Mouse (Mus musculus): ENCODE results near the gene Prpf4b. TPM values are rescaled to one million over a fixed set of nuclear protein-coding genes. Genes with fewer than 3 reads are reported as not detected.
A peak's percentile ranks its signal among the peaks of the same experiment; 100 is the strongest.
"Not testable (repeated sequence)": the region's sequence is repeated elsewhere in the genome, so short reads cannot be mapped to it uniquely, and the experiment has no call there.

Prpf4b gene
- total and polyA plus RNA-seq, 2 experiments from 2014 or later = 45.7 to 52.7 TPM

DNA sequence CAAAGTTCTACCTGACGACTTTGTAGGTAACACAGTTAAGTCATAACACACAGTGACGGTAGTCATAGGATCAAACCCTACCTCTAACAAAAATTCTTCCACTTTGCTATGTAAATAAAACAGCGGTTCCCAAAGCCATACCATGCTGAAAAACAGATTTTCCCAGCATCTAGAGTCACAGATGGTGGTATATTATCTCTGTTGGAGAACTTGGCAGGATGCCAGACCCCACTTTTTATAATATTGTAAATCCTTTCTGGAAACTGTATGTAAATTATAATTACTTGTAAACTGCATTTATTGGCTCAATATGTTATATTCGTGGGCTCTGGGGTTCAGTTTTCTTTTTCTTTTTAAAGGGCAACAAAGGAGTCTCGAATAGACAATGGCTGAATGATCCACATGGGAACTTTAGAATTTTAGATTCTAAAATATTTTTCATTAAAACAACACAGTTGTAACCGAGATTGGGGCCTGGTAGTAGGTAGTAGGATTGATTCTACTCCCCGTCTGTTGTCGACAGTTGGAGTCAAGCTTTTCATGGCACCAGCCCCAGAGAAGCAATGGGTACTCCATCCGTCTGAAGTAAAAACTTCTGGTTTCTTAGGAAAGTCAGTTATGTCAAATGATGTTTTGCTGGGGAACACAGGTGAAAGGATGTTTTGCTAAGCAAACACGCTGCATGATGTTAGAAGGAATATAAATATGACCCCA is 60.0 kb downstream of the Prpf4b start:
- Histone ChIP-seq H3K4me1 (ENCODE audit: insufficient read depth) (no peaks in the 10 kb centered on the region), H3K27ac (ENCODE audit: low read depth, low read length) (no peak overlapping the region), H3K9ac (no peak overlapping the region), H3K36me3 (ENCODE audit: insufficient read depth) (no peaks in the 10 kb centered on the region), H3K4me2 (ENCODE audit: low read depth) (no peak overlapping the region), H3K27me3 (ENCODE audit: insufficient read depth, low read length) (no peaks in the 10 kb centered on the region), H3K9me3 (ENCODE audit: low read length) (no peaks in the 10 kb centered on the region), H3K4me3 (ENCODE audit: low read depth, low read length) (no peak overlapping the region)
- peak; percentile 73 for ATAC-seq
- TF ChIP-seq CTCF (IDR thresholded peaks at IDR 0.05; ENCODE audit: low read depth) = no peak
- DNase-seq = peak; percentile 72
- WGBS = 52% methylated on average over 10 of the region's 10 CpGs

DNA sequence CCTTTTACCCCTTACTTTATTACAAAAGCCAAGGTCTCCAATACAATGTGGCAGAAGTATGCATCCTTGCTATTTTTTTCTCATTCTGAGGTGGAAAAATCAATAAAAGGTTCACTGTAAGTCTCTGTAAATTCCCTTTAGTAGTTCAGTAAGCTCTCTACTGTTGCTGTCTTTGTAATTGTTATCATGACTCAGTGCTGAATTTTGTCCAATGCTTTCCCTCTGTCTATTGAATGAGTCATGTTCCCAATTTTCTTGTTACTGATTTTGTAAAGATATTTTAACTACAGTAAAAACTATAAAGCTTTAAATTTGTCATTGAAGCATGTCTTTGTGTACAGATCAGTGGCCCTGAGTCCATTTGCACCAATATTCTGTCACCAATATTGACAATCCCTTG is 67.3 kb downstream of the Prpf4b start:
- no peaks in the 10 kb centered on the region for H3K9me3 ChIP-seq (ENCODE audit: low read length)
- no peak for ATAC-seq
- H3K4me3 ChIP-seq (ENCODE audit: low read depth, low read length) = no peak overlapping the region
- DNase-seq = no peak
- no peak overlapping the region for H3K9ac ChIP-seq
- H3K4me2 ChIP-seq (ENCODE audit: low read depth) = no peak overlapping the region
- H3K4me1 ChIP-seq (ENCODE audit: insufficient read depth) = no peaks in the 10 kb centered on the region
- no peaks in the 10 kb centered on the region for H3K27me3 ChIP-seq (ENCODE audit: insufficient read depth, low read length)
- H3K27ac ChIP-seq (ENCODE audit: low read depth, low read length) = no peak overlapping the region
- no peak for TF ChIP-seq CTCF (IDR thresholded peaks at IDR 0.05; ENCODE audit: low read depth)
- H3K36me3 ChIP-seq (ENCODE audit: insufficient read depth) = no peaks in the 10 kb centered on the region

DNA sequence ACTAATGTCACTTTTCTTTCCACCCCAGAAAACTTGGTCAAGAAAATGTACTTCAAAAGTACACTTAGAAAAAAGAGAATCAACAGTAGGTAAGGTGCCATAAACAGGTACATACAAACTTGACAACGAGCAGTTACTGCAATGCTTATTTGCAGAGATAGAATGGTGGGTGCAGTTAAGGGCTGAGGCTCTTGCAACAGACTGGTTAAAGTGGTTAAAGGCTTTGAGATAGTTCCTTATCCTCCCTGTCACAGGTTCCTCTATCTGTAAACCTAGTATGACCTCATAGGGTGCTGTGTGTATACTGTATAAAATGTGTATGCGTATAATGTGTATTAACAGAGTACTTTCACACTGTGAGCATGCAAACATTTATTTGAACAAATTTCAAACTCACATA is 76.3 kb downstream of the Prpf4b start:
- H3K36me3 ChIP-seq (ENCODE audit: insufficient read depth); H3K9ac ChIP-seq; H3K4me2 ChIP-seq (ENCODE audit: low read depth); H3K4me1 ChIP-seq (ENCODE audit: insufficient read depth); ATAC-seq; H3K9me3 ChIP-seq (ENCODE audit: low read length); H3K27ac ChIP-seq (ENCODE audit: low read depth, low read length); DNase-seq; H3K27me3 ChIP-seq (ENCODE audit: insufficient read depth, low read length); H3K4me3 ChIP-seq (ENCODE audit: low read depth, low read length): not testable (repeated sequence)
- WGBS = 95% methylated on average over 2 of the region's 2 CpGs

Other genes starting within 250 kb of the Prpf4b start
- gene Pxdc1, start 221.8 kb upstream of the Prpf4b start, total RNA-seq (2014; rRNA removed) = 6.7 and 10.6 TPM in 2 replicates
- 5.3 and 6.3 TPM in 2 replicates for gene Pxdc1, start 221.8 kb upstream of the Prpf4b start, polyA plus RNA-seq (2015; fragmentation: Nextera tagmentation; extraction: Ambion mirVana)
- 0.19 TPM in 1 of 2 replicates, not detected in the other for gene Fam50b, start 140.5 kb upstream of the Prpf4b start, total RNA-seq (2014; rRNA removed)
- gene Fam50b, start 140.5 kb upstream of the Prpf4b start, polyA plus RNA-seq (2015; fragmentation: Nextera tagmentation; extraction: Ambion mirVana) = 0.15 and 0.29 TPM in 2 replicates
- 0.43 and 0.62 TPM in 2 replicates for gene Fam217a, start 49.0 kb downstream of the Prpf4b start, total RNA-seq (2014; rRNA removed)
- 0.55 and 1.0 TPM in 2 replicates for gene Fam217a, start 49.0 kb downstream of the Prpf4b start, polyA plus RNA-seq (2015; fragmentation: Nextera tagmentation; extraction: Ambion mirVana)
- not detected in 2 replicates for gene 4933417A18Rik, start 49.1 kb downstream of the Prpf4b start, total RNA-seq (2014; rRNA removed)
- gene 4933417A18Rik, start 49.1 kb downstream of the Prpf4b start, polyA plus RNA-seq (2015; fragmentation: Nextera tagmentation; extraction: Ambion mirVana) = not detected in 2 replicates
- 0.31 TPM in 1 of 2 replicates, not detected in the other for gene Eci3, start 88.5 kb downstream of the Prpf4b start, total RNA-seq (2014; rRNA removed)
- 0.23 TPM in 1 of 2 replicates, not detected in the other for gene Eci3, start 88.5 kb downstream of the Prpf4b start, polyA plus RNA-seq (2015; fragmentation: Nextera tagmentation; extraction: Ambion mirVana)
- gene Eci2, start 151.8 kb downstream of the Prpf4b start, total RNA-seq (2014; rRNA removed) = 102 and 116 TPM in 2 replicates
- gene Eci2, start 151.8 kb downstream of the Prpf4b start, polyA plus RNA-seq (2015; fragmentation: Nextera tagmentation; extraction: Ambion mirVana) = 103 and 104 TPM in 2 replicates